Mouse (Mus musculus) adrenal gland, postnatal 4 days (tissue): ENCODE measurements at regions not wholly inside any gene's neighbourhood (a gene's known extent, or its start where the extent isn't known, plus 50 kb on each side); places are given as distances from the start of the nearest gene placed in this dataset.

Experiments
- DNase-seq, 2 experiments: peaks; one replicate each; pipeline ENCODE4 v3.0.0; 2021 to 2022; ENCODE audit warnings: low spot score in 2 of 2, mixed read lengths in 2 of 2

DNA sequence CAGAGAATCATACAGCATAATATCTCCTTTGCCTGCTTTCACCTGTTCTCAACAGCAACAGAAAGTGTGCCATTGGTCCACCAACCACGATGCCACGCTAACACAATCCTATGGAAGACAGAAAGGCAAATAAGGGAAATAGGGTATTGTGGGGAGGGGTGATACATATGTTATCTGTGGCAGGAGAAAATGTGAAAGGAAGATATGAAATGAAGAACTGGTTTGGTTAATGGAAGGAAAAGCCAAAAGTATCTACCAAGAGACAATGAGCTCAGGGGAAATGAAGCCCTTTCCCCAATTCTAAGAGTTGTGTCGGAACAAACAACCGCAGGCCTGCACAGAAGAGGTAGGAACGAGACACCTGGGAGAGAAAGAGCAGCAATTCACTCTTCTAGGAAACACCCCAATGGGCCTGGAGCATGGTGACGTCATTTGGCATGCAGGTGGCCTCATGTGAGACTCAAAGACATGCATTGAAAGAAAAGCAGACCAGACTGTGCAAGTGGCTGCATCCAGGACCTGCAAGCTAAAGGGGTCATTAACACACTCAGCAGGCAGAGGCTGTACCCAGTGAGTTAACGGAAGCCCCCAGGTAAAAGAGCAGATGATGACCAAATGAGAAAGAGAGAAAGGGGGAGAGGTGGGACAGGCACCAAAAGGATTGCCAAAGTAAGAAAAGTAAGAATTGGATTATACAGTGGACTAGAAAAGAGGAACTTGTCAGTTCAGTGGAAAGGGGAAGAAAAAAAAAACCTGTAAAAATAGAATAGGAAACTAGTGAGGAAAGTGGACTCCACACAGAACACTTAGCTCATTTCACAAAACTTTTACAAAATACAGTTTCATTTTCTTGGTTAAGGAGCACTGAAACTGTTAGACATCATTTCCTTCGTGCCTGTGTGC lies 522.2 kb upstream of the Cited2 start:
- DNase-seq, result no peak

- DNase-seq, result no peak
These were observed 521.6 kb upstream of the Cited2 start for GRCm38 (mm10) chr10:17201427-17201745.

GRCm38 (mm10) chr10:17202556-17203415 lies 520.2 kb upstream of the Cited2 start:
- no peak for DNase-seq

DNA sequence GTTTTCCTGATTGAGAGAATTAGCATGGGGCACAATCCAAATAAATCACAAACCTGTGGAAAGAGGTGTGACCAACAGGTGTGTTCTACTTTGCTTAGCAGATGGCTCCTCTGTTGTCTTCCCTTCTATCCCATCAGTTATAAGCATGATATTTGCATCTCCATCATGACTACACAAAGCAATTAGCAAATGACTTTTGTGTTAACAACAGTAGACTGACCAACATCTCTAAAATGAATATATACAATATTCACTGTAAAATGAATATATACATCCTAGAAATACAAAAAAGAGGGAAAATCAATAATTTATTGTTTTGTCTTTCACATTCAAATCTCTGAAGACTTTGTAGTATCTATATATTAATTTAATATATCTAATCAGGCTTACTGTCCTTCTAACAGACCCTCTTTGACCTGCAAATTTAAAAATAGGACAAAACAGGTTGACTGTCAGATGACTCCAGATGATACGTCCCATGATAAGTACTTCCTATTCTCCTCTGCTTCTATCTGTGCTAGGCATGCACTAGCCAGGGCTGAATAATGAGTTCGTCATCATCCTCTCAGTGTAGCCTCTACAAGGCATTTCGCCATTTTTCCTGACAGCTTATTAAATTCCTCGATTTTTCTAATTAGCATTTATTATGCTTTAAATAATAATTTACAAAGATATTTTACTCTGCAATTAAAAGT lies 519.5 kb upstream of the Cited2 start:
- no peak for DNase-seq

DNA sequence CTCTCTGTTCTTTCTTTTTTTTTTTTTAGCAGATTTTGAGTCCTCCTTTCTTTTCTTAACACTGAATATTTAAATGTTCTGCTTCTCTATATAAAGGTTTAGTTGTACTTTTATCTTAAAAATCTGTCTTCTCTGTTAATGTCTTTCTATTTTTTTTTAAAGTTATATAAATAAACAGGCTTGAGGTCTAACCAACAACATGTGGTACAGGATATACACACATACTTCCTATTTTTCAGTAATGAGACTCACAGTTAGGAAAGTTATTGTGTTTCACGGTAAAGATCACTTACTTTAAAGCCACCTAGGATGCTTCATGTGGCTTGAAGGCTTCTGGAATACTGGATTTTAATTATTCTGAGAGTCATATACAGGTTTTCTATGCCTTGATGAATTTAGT lies 518.9 kb upstream of the Cited2 start:
- no peak for DNase-seq

- no peak for DNase-seq
These were observed 510.3 kb upstream of the Cited2 start for GRCm38 (mm10) chr10:17212551-17213309.

- DNase-seq, result no peak
These were observed 509.5 kb upstream of the Cited2 start for GRCm38 (mm10) chr10:17213310-17214064.

GRCm38 (mm10) chr10:17214065-17214440 lies 509.0 kb upstream of the Cited2 start:
- DNase-seq, result no peak

DNA sequence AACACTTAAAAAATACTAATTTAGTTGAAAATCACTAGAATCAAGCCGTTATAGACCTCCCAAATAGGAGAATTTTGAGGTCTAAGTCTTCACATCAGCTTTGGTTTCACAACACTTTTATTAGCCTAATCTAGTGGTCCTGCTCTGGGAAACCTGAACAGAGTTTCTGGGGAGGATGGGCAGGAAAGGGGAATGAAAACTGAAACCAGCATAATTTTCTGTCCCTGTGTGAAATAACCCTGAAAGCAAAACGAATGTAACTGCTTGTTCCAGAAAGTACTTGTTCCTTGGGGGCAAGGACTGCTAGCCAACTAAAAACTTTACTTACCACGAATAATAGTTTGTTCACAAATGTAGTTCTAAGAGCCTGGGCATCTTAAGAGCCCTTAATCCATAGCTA lies 508.0 kb upstream of the Cited2 start:
- no peak for DNase-seq

DNA sequence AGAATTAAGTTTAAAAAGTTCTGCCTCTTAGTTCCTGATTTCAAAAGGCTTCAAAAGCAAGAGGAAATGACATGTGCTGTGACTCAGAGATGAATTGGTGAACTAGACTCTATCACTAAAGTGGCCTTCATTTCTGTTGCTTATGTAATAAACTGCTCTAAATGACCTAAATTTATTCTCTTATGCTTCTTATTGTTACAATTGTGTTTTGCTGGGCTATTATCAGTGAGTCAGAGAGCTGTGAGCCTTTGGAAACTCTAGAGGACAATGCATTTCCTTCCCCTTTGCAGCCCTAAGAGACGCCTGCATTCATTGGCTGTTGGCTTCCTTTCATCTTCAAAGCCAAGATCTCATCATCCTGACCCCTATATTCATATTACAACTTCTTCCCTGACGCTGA lies 501.5 kb upstream of the Cited2 start:
- no peak for DNase-seq

GRCm38 (mm10) chr10:17225727-17226126 lies 497.3 kb upstream of the Cited2 start:
- no peak for DNase-seq

GRCm38 (mm10) chr10:17230040-17230818 lies 492.8 kb upstream of the Cited2 start:
- DNase-seq, result no peak

- no peak for DNase-seq
These were observed 486.9 kb upstream of the Cited2 start for GRCm38 (mm10) chr10:17235955-17236650.

- no peak for DNase-seq
These were observed 486.3 kb upstream of the Cited2 start for GRCm38 (mm10) chr10:17236761-17237160.

- no peak for DNase-seq
These were observed 485.6 kb upstream of the Cited2 start for GRCm38 (mm10) chr10:17237463-17237862.

DNA sequence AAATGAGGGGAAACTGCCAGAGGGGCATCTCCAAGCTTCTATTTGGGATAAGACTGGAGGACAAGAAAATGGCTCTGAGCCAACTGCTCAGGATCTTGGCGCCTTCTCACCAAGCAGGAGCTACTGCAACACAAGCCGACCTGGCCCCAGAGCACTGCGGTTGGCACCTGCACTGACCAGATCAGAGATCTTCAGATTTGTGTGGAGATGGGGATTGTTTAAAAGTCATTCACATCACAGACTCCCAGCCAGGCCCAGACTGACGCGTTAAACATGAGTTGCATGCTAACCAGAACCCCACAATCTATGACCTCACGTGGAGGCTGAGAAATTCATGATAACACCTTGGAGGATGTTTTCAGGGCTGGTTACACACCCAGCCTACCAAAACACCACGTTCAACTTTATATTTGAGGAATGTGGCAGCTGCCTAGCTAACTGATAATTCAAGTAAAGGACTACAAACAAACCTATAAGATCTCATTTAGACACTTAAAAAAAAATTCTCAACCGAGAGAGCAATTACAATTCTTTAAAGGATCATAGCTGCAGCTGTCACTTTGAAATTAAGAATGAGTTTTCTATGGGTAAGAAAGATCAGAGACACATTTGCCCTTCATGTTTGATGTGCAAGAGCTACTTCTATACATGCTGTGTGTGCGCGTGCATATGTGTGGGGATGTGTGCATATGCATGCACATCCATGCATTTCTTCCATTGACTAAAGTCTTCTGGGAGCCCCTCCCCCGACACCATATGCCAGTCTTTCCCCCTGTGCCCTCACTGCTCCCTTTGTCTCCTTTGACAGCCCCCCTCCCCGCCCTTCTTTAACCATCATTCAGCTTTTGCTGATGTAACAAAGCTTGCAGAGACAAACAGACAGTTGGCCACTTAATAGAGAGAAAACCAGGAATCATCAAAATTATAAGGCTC lies 484.8 kb upstream of the Cited2 start:
- no peak for DNase-seq

GRCm38 (mm10) chr10:17248270-17248669 lies 474.7 kb upstream of the Cited2 start:
- DNase-seq, result no peak

GRCm38 (mm10) chr10:17253040-17253439 lies 470.0 kb upstream of the Cited2 start:
- no peak for DNase-seq
